Mouse (Mus musculus): ENCODE measurements at regions not wholly inside any gene's neighbourhood (a gene's known extent, or its start where the extent isn't known, plus 50 kb on each side); places are given as distances from the start of the nearest gene placed in this dataset.
"Not testable (repeated sequence)": the region's sequence is repeated elsewhere in the genome, so short reads cannot be mapped to it uniquely, and the experiment has no call there.

DNA sequence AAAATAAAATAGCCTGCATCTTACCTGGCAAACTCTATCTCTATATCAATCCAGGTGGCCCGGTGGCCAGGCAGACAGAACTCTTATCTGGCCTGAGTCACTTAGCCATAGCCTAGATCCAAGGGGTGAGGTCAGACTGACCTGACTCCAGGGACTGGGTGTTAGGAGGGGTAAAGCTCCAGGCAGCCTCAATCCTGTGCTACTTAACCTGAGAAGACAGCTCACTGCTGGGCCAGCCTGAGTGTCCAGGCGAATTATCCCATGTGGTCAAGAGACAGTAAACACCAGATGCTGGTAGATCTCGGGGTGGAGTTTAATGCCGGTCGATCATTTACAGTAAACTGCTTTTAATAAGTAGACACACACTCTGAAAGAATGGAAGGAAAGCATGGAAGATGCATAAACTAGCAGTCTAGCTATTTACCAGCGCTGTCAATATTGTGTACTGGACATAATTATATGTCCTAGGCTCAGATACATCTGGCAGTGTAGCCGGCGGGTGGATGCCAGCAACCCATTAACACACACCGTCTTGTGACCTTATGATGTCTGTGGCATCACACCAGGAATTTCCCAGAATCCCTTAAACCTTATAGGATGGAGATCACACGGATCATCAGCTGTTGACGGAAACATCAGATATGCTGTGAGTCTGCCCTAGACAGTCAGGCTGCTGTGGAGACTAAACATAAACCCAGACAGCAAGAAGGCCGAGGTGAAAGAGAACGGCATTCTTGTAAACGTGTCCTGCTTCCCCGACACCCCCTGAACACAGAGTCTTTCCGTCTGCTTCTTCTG lies 153.9 kb upstream of the Ubl3 start:
- DNase-seq (ENCODE audit: low spot score in 2 of 2) = no peak

DNA sequence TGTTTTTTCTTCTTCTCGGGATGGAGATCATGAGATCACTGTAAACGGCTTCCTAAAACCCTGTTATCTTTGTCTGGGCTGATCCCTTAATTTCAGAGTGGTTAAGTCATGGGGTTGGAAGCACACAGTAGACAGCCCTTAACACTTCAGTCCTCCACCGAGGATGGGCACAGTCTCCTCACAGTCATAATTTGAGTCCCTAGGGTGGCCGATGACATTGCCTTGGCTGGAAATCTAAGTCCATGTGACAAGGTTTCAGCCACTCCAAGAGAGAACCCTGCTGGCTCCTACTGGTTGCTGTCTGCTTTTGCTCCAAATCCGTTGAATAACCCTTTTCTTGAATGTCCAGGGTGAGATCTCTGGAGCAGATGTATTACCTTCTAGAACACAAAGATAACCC lies 152.2 kb upstream of the Ubl3 start:
- no peak for DNase-seq (ENCODE audit: low spot score in 2 of 2)

DNA sequence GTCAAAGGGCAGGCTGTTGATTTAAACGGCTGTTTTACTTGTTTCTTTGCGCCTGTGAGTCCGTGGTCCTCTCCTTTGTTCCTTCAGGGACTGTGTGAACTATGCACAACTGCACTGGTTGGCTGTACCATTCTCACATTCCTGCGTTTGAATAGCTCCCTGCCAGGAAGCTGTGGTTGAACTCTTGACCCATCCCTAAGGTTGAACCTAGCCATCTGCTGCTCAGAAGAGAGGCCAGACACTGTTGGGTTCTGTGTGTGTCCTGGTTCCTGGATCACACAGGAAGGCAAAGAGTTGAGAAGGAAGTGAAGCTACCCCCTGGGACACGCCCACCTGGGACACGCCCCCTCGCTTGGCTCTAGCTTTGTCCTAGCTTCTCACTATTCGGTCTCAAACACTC lies 149.3 kb upstream of the Ubl3 start:
- DNase-seq (ENCODE audit: low spot score in 2 of 2) = no peak

DNA sequence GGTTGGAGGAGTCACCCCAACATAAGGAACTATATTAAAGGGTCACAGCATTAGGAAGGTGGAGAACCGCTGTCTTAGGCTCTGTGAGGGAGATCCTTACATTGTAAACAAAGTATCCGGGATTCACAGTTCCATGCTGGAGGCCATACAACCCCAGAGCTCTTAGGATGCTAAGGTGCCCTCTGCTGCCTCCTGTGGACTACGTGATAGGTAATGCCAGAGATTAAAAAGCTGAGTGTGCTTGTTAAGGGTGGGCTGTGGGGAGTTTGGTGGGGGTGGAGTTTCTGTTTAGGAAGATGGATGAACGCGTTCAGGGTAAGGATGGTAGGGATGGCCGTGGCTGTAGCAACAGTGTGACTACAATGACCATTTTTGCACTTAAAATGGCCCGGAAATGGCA lies 148.4 kb upstream of the Ubl3 start:
- no peak for DNase-seq (ENCODE audit: low spot score in 2 of 2)

DNA sequence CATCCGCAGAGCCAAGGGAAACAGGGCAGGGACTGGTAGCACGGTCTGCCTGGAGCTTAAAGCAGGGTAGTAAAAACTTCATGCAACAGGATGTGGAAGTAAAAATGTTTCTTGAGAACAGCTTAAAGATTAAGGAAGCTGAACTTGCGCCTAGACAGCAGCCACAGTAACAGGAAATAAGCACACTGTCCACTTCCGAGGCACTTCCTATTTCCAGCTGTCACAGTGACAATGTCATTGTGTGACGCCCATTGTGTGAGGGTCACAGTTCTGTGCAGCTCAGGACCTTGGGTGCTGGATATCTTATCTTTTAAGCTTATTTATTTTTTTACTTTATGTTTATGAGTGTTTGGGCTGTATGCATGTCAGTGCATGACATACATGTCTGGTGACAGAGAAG lies 147.7 kb upstream of the Ubl3 start:
- no peak for DNase-seq (ENCODE audit: low spot score in 2 of 2)

DNA sequence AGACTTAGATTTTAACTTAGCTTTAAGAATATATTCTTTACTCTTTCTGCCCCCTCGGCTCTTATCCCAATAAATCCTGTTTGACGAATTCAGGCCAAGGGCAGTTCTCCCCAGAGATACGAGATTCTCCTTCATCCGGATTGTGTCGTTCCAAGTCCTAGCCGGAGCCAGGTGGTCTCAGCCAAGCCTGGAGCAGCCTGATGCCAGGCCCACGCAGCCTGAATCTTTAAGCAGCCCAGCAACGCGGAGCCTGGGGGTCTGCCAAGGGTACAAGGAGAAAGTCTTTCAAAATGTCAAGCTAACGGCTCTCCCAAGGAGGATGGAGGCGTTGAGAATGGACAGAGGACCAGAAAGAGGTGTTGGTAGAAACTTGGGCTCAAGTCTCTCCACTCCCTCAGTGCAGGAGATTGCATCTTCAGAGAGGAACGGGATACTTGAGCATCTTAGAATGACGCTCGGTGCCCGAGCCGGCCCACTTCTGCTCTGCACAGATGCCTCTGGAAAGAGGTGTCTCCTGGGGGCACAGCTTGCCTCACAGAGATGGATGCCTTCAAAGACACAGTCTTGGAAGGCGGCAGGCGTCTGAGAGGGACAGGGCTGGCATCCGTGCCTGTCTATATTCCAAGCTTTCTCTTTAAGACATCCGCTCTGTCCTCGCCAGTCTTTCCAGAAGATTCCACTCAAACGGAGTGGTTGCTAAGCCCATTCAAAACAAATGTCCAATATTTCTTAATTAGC lies 145.2 kb upstream of the Ubl3 start:
- DNase-seq (ENCODE audit: low spot score in 2 of 2) = peak in 1 of 2 experiments; percentile 48

DNA sequence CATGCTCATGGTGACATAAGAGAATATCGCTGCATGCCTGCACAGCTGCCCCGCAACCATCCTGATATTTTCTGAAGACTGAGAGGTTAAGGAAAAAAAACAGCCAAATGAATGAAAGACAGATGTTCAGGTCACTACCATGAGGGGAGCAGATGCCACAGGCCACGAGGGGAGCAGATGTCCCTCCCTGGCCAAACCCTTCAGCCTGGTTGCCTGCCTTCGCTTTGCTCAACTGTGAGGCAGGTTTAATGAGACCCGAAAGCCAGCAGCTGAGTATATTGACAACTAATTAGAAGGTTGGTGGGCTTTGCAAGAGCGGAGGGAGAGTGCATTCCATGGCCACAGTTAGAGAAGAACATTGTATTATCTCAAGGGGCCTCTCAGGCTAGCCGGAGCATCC lies 141.8 kb upstream of the Ubl3 start:
- DNase-seq (ENCODE audit: low spot score in 2 of 2) = no peak

DNA sequence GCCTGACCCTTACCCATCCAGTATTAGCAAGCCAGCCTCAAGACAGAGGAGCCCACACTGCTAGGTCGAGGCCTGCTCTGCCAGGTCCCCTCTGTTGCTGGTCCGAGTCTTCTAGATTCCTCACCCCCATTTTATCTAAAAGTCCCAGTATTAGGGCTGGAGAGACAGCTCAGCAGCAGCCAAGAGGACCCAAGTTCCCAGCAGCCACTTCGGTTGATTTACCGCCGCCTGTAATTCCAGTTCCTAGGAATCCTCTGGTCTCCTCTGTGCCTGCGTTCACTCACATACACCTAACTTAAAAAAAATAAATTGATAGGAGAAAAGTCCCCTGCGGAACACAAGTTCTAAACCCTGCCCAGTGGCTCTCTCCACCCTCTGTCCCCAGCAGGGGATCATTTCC lies 138.9 kb upstream of the Ubl3 start:
- DNase-seq (ENCODE audit: low spot score in 2 of 2) = no peak

DNA sequence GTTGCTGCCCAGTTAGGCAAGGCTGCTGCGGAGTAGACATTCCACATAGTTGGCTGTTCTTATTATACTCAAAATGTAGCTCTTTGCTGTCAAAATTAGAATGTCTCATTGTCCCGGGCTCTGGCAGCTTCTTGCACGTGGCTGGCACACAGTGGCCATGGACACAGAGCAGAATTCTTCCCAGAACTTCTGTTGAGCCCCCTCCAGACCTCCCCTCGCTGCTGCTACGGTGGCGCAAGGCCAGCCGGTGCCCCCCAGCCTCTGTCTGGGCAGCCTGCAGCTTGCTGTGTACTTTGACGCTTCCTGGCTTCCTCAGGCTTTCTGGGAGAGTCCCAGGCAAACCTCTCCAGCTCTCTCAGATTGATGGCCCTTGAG lies 138.2 kb upstream of the Ubl3 start:
- no peak for DNase-seq (ENCODE audit: low spot score in 2 of 2)

DNA sequence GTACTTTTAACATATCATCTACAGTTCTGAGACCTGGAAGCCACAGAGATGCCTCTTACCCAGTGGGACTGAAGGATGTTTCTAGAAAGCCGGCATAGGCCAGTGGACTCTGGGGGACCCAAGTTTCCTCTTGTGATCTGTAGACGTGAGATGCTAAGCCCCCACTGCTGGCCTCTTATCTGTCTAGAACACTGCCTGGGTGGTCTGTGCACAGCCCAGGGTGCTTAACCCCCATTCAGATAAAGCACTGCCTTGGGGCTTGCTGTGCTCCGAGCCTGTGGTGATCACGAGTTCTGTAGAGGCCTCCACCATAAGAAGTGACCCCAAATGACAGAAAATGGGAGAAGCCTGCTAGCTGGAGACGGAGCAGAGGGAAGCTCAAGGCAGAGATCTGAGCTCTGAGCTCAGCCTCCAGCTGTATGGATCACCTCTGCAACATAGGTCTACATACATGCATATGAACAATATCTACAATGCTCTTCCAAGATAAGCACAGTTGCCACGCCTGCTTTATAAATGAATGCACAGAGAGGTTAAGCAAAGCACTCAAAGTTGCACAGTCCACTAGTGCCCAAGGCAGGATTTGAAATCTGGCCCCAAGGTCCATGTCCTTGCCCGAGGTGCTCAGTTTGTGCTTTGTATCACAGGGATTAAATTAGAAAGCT lies 137.7 kb upstream of the Ubl3 start:
- DNase-seq (ENCODE audit: low spot score in 2 of 2) = no peak

DNA sequence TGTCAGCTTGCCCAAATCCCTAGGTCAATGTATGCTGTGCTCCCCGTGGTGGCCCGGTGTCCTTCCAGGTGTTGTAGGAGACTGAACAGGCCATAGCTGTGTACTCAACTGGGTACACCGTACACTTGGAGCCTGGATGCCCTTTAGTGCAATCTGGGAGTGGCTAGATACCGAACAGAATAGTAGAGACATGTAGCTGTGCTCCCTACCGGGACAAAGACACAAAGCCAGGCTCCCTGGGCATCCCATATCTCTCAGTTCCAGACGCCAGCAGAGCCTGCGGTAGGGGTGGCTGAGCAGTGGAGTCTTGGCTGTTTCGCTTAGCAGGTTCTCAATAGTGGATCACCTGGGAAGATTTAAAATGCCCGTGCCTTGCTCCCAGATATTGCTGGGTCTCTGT lies 136.7 kb upstream of the Ubl3 start:
- no peak for DNase-seq (ENCODE audit: low spot score in 2 of 2)

DNA sequence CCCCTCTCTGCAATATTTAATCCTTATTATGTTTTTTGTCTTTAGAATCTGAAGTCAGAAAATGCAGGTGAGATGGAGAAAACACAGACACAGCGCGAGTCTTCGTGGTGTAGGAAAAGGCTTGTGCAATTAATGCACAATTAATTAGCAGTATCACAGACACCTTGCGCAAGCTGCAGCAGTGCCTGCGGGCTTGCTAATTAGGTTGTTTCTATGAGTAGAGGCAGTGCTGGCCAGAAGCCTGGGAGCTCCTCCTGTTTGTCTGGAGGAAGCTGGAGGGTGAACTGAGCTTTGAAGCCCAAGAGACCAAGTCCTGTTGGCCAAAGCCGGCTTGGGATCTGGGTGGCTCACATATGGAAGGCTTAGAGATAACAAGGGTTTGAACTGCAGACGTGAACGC lies 135.9 kb upstream of the Ubl3 start:
- no peak for DNase-seq (ENCODE audit: low spot score in 2 of 2)

DNA sequence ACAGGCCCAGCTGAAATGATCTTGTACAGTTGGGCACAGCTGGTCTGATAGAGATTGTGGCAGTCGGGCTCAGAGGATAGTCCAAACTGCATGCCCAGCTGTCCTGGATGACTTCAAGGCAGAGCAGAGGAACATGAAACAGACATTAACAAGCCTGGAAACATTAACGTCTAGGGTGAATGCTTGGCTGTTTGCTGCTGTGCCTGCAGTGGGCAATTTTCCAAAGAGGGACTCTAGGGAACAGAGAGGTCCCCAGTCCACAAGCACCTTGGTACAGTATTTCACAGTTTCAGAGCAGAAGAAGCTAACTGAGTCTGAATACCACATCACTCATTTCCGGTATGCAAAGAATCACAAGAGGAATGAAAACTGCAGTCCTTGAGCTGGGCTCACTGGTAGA lies 135.2 kb upstream of the Ubl3 start:
- no peak for DNase-seq (ENCODE audit: low spot score in 2 of 2)

DNA sequence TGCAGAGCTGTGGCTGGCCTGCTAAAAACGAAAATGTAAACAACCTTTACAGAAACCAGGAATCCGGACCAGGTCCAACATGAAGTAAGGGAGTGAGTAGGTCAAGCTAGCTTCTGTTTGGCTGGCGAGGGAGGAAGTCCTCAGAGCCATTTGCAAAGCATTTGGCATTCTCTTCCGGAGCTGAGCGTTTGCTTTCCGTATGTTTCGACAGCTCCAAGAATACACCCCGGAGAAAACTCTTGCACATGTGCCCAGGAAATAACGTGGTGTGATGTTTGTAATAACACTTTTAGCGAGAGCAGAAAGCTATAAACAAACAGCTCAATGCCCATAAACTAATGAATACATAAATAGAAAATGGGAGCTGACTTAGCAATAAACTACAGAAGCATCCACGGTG lies 131.6 kb upstream of the Ubl3 start:
- no peak for DNase-seq (ENCODE audit: low spot score in 2 of 2)

DNA sequence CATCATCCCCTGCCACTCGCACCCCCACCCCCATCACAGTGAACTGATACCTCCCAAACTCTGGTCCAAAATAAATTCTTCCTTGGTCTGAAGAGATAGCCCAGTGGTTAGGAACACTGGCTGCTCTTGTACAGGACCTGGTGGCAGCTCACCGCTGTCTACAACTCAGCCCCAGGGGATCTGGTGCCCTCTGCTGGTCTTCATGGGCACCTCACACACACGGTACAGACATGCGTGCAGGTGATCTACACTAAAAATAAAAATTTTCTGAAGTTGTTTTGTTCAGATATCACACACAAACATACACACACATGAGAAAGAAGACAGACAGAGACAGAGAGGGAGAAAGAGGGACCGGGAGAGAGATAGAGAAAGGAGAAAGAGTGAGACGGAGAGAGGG lies 130.0 kb upstream of the Ubl3 start:
- no peak for DNase-seq (ENCODE audit: low spot score in 2 of 2)

DNA sequence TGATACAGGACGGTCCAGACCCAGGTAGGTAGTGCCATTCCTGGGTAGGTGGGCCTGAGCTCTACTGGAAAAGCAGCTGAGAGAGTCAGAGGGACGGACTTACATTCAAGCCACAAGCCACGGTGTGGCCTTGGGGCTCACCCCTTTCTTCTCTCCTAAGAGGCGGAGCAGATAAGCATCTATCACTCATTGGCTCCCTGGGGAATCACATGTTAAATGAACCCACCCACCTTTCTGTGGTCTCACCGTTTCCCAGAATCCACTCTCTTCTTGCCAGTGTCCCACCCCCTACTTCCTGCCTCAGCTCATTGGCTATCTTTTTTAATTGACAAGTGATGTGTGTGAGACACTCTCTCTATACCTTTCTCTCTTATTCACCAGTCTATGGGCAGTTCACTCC lies 127.8 kb upstream of the Ubl3 start:
- no peak for DNase-seq (ENCODE audit: low spot score in 2 of 2)

DNA sequence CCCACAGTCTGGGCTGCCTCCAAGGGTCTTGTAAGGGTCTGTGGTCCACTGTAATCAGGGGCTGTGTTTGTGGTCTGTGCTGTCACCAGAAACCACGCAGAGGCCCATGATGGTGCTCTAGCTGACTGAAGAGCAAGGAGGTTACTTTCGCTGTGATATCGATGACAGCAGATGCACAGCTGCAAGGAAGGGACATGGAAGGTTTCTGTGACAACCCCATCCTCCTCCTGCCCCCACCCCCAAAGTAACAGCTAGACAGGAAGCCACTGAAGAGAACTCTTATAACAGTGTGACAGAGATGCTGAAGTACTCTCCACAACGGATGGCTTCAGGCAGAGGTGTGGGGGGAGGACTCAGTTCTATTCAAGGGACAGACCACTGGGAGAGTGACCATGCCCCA lies 127.0 kb upstream of the Ubl3 start:
- DNase-seq (ENCODE audit: low spot score in 2 of 2) = no peak

DNA sequence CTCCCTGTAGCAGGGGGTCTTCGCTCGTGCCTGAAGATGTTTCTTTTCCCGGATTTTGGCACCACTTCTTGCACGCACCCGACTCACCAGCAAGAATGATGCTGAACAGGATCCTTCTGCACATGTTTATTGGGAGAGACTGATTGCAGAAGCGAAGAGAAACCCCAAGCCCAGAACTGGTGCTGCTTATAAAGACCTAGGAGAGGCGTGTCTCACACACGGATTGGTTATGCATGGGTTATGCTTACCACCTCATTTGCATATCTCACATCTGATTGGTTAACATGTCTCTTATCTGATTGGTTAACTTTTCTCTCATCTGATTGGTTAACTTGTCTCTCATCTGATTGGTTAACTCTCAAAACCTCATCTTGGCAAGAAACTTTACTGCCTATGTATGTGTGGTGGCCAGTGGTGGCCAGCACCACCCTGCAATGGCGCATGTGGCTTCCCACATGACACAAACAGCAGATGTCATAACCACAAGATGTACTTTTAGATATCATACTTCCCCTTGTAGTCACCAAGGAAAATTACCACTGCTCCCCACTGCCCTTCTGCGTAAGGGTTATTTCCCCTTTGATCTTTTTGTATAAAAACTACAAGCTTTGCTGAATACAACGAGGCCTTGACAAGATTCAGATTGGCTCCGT lies 125.8 kb upstream of the Ubl3 start:
- not testable (repeated sequence) for DNase-seq (ENCODE audit: low spot score in 2 of 2)

DNA sequence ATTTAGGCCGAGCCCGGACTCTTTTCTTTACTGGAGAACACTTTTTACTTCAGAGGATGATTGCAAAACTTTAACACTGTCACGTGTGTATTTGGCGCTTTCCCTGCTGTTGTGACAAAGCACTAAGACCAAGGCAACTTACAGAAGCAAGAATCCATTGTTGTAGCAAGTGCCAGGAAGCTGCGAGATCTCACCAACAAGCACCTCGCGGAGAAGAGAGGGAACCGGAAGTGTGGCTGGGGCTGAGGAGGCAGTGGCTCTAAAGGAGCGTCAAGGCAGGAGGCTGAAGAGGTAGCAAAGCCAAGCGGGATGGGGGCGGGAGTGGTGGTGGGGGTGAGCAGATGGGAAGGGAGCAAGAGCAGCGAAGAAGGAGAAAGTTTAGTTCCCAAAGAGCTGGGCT lies 121.7 kb upstream of the Ubl3 start:
- DNase-seq (ENCODE audit: low spot score in 2 of 2) = no peak

DNA sequence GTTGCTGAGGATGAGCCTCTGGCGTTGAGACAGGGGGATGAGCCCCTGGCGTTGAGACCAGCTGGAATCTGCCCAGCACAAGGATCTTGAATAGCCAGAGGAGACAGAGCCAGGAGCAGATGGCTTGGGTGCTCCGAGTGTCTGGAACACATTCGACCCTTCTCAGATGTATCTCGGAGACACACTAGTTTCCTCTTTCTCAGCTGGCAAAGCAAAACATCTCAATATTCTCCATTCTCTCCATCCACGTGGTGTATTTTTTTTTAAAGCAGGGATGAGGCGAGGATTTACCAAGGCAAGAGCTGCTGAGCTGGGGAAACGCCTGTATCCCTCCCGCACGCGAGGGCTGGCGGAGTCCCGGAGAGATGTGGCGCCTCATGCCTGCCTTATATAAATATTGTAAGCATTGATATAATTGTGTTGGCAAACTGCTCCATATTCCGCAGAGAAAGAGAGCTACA lies 109.7 kb upstream of the Ubl3 start:
- DNase-seq (ENCODE audit: low spot score in 2 of 2) = peak in 1 of 2 experiments; percentile 52

DNA sequence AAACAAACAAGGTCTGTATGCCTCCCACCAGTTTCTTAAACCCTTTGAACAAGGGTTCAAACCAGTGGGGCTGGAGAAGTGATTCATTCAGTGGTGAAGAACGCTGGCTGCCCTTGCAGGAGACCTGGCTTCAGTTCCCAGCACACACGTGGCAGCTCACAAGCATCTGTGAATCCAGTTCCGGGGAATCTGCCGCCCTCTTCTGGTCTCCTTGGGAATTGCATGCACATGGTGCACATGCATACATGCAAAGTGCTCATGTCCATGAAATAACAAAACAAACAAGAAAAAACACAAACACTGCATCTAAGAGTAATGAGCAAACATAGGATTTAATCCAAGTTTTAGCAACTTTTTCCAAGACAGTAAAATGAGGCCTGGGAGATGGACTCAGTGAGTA lies 108.5 kb upstream of the Ubl3 start:
- DNase-seq (ENCODE audit: low spot score in 2 of 2) = no peak

DNA sequence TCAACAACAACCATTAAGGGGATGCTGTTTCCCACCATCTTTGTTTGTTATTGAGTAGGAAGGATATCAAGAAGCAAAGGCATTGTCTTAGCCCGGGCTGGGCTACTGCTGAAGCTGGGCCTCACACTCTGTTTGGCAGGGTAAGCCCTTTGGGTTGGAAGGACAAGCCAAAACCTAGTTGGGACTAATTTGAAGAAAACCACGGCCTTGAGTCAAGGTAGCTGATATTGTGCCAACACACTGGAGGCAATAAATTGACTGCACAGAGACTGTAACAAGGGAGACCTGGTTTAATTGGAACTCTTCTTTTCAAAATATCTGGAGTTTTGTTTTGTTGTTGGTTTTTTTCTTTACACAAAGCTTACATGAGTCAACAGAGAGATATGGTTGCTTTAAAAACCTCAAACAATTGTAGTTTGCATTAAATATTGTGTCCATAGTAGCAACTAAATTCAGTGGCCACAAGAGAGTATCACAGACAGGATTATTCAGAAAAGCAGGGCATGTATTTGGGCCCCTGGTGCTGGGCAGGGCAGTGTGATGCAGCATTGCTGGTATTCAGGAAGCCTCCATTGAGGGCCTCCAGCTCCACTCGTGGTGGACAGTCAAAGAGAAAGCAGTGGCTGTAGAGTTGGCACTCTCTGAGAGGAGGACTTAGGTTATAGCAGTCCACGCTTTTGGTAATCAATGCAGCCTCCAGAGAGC lies 105.5 kb upstream of the Ubl3 start:
- no peak for DNase-seq (ENCODE audit: low spot score in 2 of 2)
